Mouse (Mus musculus): Measurements from ENCODE around the gene Dapk2.

Gene Dapk2

GRCm38 (mm10) chr9:66184572-66184971, 26.5 kb downstream of the Dapk2 start:
- ATAC-seq (ENCODE audit: low TSS enrichment) = no peak

- ATAC-seq (ENCODE audit: low TSS enrichment) = no peak
These were observed 28.4 kb downstream of the Dapk2 start for GRCm38 (mm10) chr9:66186426-66186825.

- no peak for ATAC-seq (ENCODE audit: low TSS enrichment)
These were observed 31.0 kb downstream of the Dapk2 start for GRCm38 (mm10) chr9:66189026-66189425.

GRCm38 (mm10) chr9:66194003-66194402, 36.0 kb downstream of the Dapk2 start:
- no peak for ATAC-seq (ENCODE audit: low TSS enrichment)

GRCm38 (mm10) chr9:66196561-66196960, 38.5 kb downstream of the Dapk2 start:
- ATAC-seq (ENCODE audit: low TSS enrichment) = no peak

- no peak for ATAC-seq (ENCODE audit: low TSS enrichment)
These were observed 40.5 kb downstream of the Dapk2 start for GRCm38 (mm10) chr9:66198533-66198932.

GRCm38 (mm10) chr9:66199657-66200410, 41.8 kb downstream of the Dapk2 start:
- no peak for ATAC-seq (ENCODE audit: low TSS enrichment)

GRCm38 (mm10) chr9:66200411-66200789, 42.4 kb downstream of the Dapk2 start:
- ATAC-seq (ENCODE audit: low TSS enrichment) = no peak

- no peak for ATAC-seq (ENCODE audit: low TSS enrichment)
These were observed 43.6 kb downstream of the Dapk2 start for GRCm38 (mm10) chr9:66201665-66202064.

GRCm38 (mm10) chr9:66202463-66202862, 44.4 kb downstream of the Dapk2 start:
- no peak for ATAC-seq (ENCODE audit: low TSS enrichment)

- ATAC-seq (ENCODE audit: low TSS enrichment) = peak; percentile 85
These were observed 47.7 kb downstream of the Dapk2 start for GRCm38 (mm10) chr9:66205702-66206101.

GRCm38 (mm10) chr9:66206825-66207224, 48.8 kb downstream of the Dapk2 start:
- ATAC-seq (ENCODE audit: low TSS enrichment) = no peak

GRCm38 (mm10) chr9:66211420-66211819, 53.4 kb downstream of the Dapk2 start:
- no peak for ATAC-seq (ENCODE audit: low TSS enrichment)

- ATAC-seq (ENCODE audit: low TSS enrichment) = no peak
These were observed 54.1 kb downstream of the Dapk2 start for GRCm38 (mm10) chr9:66212088-66212487.

GRCm38 (mm10) chr9:66212802-66213201, 54.8 kb downstream of the Dapk2 start:
- ATAC-seq (ENCODE audit: low TSS enrichment) = no peak

- ATAC-seq (ENCODE audit: low TSS enrichment) = no peak
These were observed 55.5 kb downstream of the Dapk2 start for GRCm38 (mm10) chr9:66213386-66214032.

- ATAC-seq (ENCODE audit: low TSS enrichment) = no peak
These were observed 57.5 kb downstream of the Dapk2 start for GRCm38 (mm10) chr9:66215551-66215950.

GRCm38 (mm10) chr9:66217970-66218369, 59.9 kb downstream of the Dapk2 start:
- ATAC-seq (ENCODE audit: low TSS enrichment) = no peak

GRCm38 (mm10) chr9:66218917-66219725, 61.1 kb downstream of the Dapk2 start:
- ATAC-seq (ENCODE audit: low TSS enrichment) = no peak

GRCm38 (mm10) chr9:66223872-66224271, 65.8 kb downstream of the Dapk2 start:
- ATAC-seq (ENCODE audit: low TSS enrichment) = no peak

- no peak for ATAC-seq (ENCODE audit: low TSS enrichment)
These were observed 67.9 kb downstream of the Dapk2 start for GRCm38 (mm10) chr9:66225737-66226485.

Data from frontal cortex, adult (tissue).